Mouse (Mus musculus): Measurements from ENCODE around the gene Hist1h2ag.

DNA sequence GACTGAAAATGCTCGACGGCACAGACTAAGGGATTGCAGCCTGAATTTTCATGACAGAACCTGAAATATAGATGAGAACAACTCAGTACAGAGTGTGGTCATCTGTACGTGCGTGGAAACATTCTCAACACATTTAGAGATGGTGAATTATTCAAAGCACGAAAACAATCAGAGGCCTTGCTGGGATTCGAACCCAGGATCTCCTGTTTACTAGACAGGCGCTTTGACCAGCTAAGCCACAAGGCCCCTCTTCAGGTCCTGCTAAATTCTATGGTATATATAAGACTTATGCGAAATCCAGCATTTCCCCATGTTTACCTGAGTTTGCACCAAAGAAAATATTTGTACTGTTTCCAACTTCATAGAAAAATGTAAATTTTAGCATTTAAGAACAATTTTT lies 12.8 kb downstream of the Hist1h2ag start:
- TF ChIP-seq CTCF (IDR thresholded peaks at IDR 0.05; ENCODE audit: extremely low read depth, insufficient read depth, insufficient read length, insufficient replicate concordance): no peak
- TF ChIP-seq POLR2A (IDR thresholded peaks at IDR 0.05; ENCODE audit: low read depth, low read length): no peak
